Mouse (Mus musculus) layer of hippocampus, adult 9-10 months (tissue): ENCODE measurements around the gene Mrpl4.

ENCODE experiments used
- DNase-seq: peaks from one replicate; pipeline ENCODE4 v3.0.0; 2022; ENCODE audit warnings: low spot score

Gene Mrpl4

DNA sequence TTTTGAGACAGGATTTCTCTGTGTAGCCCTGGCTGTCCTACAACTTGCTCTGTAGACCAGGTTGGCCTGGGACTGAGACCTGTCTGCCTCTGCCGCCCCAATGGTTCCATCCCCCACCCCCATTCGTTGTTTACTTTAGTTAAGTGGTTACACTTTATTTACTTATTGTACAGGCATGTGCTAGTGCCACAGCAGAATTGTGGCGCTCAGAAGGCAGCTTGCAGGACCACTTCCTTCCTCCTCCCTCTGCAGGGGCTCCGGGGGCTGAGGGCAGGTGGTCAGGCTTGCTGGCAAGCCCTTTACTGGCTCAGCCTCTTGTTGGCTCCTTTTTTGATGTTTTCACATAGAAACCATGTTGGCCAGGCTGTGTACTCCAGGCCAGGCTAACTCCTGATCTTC lies 14.6 kb downstream of the Mrpl4 start:
- DNase-seq = no peak

DNA sequence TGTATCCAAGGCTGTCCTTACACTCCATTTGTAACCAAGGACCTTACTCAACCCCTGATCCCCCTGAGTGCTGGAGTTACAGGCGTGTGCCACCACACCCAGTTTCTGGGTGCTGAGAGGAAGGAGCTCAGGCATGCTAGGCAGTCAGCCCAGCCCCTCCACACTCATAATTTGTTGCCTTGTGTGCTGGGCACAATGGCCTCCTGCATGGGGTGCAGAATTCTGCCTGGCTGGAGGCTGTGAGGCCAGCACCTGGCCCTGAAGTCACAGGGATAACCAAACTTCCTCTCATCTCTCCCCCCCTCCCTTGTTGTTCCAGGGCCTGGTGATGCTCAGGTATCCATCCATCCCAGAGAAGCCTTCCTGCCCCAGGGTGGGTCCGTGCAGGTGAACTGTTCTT lies 16.1 kb downstream of the Mrpl4 start:
- DNase-seq = no peak

DNA sequence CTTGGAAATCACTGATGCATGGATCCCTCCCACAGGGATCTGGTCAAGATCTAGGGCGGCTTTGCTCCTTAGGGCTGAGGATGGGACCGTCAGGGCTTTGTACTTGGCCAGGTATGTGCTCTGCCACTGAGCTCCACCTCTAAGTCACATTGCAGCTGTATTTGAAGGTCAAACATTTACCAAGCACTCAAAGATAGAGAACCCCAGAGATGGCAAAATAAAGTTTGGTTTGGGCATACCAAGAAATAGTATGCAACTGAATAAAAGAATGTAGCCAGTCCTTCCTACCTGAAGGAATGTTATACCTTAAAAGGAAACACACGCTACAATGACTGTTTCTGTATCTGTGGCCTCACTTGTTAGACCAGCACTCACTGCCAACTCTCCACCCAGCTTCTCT lies 18.8 kb downstream of the Mrpl4 start:
- DNase-seq = no peak

DNA sequence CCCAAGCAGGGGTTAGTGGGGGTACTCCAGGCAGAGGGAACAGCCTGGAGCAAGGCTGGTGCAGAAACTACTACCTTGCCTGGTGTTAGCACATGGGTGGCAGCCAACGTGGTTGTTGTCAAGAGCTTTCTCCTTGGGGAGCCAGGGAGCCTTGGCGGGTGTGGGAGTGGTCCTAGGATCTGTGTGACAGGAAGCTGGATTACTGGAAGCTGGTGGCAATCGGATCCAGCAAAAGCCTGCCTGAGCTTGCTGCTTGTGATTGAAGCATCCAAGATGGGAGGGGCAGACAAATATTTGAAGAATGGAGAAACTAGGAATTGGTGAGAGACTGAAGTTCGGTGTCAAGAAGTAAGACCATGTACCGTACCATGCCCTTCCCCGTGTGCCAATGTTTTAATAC lies 19.8 kb downstream of the Mrpl4 start:
- no peak for DNase-seq

DNA sequence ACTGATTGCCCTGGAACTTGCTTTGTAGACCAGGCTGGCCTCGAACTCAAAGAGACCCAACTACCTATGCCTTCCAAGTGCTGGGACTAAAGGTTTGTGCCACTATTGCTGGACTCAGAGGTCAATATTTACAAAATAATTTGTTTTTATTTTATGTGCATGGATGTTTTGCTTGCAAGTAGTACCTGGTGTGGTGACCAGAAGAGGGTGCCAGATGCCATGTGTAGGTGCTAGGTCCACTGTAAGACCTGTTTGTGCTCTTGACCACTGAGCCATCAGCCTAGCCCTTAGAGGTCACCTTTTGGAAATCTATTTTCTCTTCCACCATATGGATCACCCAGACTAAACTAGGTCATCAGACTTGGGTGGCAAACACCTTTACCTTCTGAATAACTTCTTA lies 20.2 kb downstream of the Mrpl4 start:
- DNase-seq = no peak

DNA sequence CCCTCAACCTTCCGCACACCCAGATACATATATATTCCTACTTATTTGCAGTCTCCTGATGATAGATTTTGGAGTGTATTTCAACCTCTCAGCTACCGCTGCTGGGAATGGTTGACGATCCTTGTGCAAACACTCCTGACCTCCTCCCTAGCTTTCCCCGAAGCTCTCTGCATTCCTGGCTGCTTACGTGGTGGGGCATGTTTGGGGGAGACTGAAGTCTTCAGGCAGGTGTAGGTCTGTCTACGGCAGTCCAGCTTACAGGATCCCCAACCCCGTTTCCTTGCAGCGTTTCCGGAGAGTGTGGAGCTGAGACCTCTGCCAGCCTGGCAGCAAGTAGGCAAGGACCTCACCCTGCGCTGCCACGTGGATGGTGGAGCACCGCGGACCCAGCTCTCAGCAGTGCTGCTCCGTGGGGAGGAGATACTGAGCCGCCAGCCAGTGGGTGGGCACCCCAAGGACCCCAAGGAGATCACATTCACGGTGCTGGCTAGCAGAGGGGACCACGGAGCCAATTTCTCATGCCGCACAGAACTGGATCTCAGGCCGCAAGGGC lies 22.8 kb downstream of the Mrpl4 start:
- DNase-seq = no peak

DNA sequence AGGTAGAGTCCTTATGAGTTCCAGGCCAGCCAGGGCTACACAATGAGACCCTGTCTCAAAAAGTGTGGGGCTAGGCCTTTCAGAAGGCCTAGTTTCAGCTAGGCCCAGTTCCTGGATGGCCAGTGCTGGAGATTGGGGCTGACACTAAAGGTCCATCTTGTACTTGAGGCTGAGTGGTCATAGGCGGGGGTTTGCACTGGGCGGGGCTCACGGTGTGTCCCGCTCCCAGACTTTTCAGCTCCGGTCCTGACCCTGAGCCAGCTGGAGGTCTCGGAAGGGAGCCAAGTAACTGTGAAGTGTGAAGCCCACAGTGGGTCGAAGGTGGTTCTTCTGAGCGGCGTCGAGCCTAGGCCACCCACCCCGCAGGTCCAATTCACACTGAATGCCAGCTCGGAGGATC lies 24.3 kb downstream of the Mrpl4 start:
- no peak for DNase-seq

DNA sequence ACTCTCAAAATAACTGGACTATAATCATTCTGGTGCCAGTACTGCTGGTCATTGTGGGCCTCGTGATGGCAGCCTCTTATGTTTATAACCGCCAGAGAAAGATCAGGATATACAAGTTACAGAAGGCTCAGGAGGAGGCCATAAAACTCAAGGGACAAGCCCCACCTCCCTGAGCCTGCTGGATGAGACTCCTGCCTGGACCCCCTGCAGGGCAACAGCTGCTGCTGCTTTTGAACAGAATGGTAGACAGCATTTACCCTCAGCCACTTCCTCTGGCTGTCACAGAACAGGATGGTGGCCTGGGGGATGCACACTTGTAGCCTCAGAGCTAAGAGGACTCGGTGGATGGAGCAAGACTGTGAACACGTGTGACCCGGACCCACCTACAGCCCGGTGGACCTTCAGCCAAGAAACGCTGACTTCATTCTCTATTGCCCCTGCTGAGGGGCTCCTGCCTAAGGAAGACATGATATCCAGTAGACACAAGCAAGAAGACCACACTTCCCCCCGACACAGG lies 25.3 kb downstream of the Mrpl4 start:
- no peak for DNase-seq

DNA sequence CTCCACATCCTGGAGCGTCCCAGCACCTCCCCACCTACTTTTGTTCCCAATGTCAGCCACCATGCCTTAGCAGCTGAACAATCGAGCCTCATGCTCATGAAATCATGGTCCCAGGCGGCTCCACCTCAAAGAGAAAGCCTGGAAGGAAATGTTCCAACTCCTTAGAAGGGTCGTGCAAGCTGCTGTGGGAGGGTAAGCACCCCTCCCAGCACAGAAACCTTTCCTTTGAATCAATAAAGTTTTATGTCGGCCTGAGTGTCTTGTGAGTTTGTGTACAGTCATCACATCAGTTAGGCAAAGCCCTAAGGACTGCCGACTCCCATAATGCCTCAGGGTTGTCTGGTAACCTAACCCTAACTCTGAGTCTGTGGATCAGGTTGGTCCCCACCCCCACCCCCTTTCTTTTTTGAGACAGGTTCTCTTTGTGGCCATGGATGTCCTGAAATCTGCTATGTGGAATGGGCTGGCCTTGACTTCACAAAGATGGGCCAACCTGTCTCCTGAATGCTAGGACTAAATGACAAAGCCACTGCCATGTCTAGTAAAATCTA lies 26.1 kb downstream of the Mrpl4 start:
- DNase-seq = no peak

DNA sequence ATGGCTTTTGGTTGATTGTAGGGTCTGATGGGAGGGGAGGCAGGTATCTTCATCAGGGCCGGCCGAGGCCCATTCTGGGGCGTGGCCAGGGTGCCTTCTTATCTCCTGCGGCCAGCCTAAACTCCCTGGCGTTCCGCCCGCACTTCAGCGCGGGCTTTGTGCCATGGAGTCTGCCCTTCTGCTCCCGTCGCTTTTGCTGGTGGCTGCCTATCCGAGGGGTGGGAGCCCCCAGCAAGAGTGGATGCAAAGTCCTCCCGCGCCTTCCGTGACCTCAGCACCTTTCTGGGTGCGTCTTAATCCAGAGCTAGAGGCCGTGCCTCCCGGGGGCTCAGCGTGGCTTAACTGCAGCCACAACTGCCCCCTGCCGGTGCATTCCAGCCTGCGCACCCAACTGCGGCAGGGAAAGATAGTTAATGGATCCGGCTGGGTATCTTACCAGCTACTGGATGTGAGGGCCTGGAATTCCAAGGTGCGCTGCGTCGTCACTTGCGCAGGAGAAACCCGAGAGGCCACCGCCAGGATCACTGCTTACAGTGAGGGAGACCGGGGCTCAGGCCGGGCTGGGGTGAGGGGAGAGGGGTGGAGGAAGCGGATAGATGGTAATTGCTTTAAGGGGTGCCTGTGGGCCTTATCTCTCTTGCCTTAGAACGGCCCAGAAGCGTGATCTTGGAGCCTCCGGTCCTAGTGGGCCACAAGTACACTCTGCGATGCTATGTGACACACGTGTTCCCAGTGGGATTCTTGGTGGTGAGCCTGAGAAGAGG lies 26.9 kb downstream of the Mrpl4 start, which contains the start of gene Icam4:
Gene Icam4, plus strand, starts transcription at position 83 of the 764 bp plus-strand sequence.
- DNase-seq = no peak

DNA sequence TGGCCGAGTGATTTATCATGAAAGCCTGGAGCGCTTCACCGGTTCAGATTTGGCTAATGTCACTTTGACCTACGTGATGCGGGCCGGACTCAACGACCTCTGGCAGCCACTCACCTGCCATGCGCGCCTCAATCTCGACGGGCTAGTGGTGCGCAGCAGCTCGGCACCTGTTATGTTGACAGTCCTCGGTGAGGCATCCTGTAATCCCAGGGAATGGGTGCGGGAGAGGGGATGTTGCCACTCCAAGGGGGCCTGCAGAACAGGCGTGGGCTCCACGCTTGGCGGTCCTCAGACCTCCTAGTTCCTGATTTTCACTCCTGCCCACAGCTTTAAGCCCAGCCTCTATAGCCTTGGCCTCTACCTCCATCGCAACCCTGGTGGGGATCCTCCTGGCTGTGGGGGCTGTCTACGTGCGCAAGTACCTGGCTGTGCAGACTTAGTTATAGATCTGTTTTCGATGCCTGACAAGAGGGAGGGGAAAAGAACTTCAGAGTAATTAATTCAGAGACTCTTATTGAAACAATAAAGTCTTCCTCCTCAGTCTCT lies 27.6 kb downstream of the Mrpl4 start:
- no peak for DNase-seq

DNA sequence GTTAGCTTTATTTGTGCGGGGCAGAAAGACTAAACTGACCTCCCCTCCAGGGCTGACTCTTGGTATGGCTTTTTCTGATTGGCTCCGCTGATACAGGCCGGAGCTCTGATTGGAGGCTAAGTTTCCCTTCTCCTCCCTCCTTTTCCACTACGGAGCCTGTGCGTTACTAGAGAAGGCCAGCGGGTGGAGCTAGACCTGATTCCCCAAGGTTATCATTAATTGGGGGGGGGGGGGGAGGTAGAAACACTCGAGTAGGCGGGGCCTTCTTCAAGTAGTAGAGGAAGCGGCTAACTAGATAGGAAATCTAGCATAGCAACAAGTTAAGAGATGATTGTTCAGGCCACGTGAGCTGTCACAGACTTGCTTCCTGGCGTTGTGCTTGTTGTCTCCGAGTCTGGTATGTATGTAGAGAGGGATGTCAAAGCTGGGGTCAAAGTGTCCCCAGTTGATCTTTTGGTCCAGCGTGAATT lies 28.3 kb downstream of the Mrpl4 start:
- peak; percentile 78 for DNase-seq

DNA sequence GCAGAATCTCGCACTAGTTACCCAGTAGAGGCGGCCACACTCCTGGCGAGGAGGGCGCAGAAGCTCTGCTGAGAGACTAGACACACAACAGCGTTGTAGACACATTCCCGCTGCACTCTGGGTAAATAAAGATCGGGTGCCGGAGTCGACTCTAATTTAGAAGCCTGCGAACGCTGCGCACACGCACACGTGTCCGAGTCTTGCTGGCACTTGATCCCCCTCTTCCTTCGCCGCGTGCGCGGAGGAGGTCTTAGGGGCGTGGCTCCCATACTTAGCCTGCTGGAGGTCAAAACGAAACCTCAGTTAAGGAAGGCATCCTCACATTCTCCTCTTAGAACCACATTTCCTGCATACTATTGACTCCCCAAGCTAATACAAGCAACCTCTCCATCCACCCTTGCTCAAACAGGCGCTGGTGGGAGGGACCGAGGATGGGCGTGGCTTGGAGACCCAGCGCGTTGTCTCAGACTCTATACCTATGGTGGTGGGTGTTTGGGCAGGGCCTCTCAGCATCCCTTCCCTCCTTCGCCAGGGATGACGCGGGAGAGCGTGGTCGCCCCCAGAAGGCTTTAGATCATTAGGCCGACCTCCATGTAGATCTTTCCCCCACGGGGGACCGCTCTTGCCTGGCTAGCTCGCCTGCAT lies 28.8 kb downstream of the Mrpl4 start:
- no peak for DNase-seq

DNA sequence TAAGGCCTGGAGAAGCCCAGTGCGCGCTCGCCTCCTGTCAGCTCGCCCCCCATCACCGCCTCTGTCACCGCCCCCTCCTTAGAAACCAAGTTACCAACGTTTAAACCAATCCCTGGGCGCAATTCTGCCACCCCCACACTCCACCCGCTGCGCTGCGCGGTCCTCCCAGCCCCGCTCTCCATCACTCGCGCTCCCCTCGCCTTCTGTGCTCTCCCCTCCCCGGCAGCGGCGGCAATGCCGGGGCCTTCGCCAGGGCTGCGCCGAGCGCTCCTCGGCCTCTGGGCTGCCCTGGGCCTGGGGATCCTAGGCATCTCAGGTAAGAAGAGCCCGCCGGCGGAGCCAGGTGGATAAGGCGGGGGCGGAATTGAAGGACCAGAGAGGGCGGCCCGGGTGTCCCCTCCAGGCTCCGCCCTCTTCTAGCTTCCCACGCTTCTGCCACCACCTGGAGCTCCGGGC lies 29.4 kb downstream of the Mrpl4 start, which contains the start of gene Icam5:
Gene Icam5, plus strand, starts transcription at position 178 of the 456 bp plus-strand sequence.
- no peak for DNase-seq

DNA sequence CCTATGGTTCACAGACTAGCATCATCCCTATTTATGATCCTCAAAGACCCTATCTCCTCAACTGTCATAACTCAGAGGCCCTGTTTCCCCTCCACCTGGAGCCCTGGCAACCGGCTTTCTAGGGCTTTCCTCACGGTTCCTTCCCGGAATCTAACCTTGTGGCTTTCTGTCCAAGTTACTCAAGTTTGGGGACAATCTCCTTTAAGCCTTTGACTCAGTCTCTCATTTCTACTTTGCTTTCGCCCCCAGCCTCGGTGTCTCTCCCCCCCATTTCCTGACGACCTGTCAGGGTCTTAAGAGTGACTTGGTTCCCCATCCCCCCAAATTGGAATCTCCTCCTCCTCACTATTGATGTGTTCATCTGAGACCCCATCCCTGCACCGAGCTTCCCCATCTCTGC lies 30.0 kb downstream of the Mrpl4 start:
- no peak for DNase-seq

DNA sequence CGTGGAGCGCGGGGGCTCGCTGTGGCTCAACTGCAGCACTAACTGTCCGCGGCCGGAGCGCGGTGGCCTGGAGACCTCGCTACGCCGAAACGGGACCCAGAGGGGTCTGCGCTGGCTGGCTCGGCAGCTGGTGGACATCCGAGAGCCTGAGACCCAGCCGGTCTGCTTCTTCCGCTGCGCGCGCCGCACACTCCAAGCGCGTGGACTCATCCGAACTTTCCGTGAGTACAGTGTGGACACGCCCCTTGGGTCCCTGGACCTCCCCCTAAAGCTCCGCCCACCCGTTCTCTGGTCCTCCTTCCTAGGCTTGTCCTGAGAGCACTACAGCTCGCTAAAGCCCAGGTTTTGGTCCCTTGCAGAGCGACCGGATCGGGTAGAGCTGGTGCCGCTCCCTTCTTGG lies 30.6 kb downstream of the Mrpl4 start:
- no peak for DNase-seq

DNA sequence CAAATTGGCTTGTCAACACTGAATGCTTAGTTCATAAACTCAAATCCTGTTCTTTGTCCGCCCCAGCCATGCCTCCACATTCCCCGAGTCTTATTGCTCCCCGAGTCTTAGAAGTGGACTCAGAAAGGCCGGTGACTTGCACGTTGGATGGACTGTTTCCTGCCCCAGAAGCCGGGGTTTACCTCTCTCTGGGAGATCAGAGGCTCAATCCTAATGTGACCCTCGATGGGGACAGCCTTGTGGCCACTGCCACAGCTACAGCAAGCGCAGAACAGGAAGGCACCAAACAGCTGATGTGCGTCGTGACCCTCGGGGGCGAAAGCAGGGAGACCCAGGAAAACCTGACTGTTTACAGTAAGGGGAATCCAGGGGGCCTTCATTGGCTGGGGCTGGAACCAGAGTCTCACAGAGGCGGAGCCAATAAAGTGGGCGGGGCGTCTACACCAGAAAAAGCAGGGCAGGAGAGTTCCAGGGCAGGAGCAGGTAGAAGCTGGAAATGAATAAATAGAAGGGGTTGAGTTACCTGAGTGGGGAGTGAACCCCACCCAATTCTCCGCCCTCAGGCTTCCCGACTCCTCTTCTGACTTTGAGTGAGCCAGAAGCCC lies 32.0 kb downstream of the Mrpl4 start:
- DNase-seq = no peak

DNA sequence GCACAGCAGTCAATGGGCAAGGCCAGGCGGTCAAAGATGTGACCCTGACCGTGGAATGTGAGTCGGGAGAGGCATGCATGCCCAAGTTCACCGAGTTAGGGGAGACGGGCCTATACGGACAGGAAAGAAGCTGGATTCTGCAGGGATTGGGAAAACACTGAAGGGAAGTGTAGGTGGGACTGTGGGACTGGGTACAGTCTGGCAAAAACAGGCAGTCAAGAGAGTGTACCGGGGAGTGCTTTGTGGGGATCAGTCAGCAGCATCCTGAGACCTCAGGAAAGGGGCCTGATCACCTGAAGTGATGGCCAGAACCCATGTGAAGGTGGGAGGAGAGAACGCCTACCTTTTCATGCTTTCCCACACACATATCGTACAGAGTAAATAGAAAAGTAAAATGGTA lies 33.0 kb downstream of the Mrpl4 start:
- no peak for DNase-seq

DNA sequence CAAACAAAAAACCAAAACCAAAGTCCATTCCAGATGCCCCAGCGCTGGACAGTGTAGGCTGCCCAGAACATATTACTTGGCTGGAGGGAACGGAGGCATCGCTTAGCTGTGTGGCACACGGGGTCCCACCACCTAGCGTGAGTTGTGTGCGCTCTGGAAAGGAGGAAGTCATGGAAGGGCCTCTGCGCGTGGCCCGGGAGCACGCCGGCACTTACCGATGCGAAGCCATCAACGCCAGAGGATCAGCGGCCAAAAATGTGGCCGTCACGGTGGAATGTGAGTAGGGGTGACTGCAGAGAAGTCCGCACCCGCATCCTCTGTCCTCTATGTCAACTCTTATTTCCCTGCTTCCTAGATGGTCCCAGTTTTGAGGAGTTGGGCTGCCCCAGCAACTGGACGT lies 33.6 kb downstream of the Mrpl4 start:
- DNase-seq = no peak

DNA sequence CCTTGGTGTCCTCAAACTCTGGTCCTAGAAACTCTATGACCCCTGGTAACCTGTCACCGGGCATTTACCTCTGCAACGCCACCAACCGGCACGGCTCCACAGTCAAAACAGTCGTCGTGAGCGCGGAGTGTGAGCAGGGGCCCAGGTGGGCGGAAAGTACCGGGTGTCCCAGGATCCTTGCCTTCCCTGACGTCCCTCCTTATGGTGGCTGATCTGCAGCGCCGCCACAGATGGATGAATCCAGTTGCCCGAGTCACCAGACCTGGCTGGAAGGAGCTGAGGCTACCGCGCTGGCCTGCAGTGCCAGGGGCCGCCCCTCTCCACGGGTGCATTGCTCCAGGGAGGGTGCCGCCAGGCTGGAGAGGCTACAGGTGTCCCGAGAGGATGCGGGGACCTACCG lies 34.1 kb downstream of the Mrpl4 start:
- DNase-seq = no peak

DNA sequence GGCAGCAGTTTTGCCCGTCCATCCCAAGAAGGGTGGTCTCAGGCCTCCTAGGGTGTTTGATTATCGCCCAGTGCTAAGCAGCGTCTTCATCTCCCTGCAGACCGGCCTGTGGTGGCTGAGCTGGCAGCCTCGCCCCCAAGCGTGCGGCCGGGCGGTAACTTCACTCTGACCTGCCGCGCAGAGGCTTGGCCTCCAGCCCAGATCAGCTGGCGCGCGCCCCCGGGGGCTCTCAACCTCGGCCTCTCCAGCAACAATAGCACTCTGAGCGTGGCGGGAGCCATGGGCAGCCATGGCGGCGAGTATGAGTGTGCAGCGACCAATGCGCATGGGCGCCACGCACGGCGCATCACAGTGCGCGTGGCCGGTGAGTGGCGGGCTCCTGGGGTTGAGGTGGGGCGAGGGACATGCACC lies 34.9 kb downstream of the Mrpl4 start:
- DNase-seq = no peak

DNA sequence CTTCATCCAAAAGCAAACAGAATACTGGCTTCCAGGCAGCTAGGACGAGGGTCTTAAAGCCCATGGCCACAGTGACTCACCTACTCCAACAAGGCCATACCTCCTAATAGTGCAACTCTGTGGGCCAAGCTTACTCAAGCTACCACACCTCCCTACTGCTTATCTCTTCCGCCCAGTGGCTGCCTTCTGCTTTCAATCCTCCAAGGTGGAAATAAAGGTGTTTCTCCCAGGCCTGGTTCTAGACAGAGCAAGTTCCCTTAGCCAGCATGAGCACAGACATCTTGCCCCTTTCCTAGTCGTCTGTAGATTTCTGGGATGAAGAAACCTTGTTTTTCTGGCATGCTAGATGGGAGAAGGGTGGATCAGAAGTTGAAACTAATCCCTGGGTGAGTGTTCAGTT lies 37.2 kb downstream of the Mrpl4 start:
- no peak for DNase-seq
